15 mouse cellular contexts compared by ENCODE assay signal in genomic region chr8:109310670-109311386, GRCm38 (mm10).
DNase-seq lines count a peak whose midpoint lies in the region; ATAC-seq and TF ChIP-seq lines count a peak whose summit lies in the region.
"Had no signal": no experiment of that assay in that cellular context is flagged by ENCODE, and none has a peak within 500 bp of the region (broad histone marks: within the 10 kb centered on the region; RNA-seq: fewer than 3 reads in every experiment).

No protein-coding gene starts in this region.

- no peak for DNase-seq in layer of hippocampus, adult 2 months (ENCODE audit: low spot score in 2 of 2)
- DNase-seq in layer of hippocampus, postnatal 25 days (ENCODE audit: extremely low spot score in 1 of 2, low spot score in 1 of 2) = no peak
- DNase-seq in retina, postnatal 1 day = peak; percentile 50
- DNase-seq in thymus, adult 18-20 months = no peak
- DNase-seq in right cerebral cortex, postnatal 14 days = no peak
- no peak for DNase-seq in kidney, adult 18-20 months
- DNase-seq: adrenal gland, postnatal 14 days; gastrocnemius, adult 2 months; heart, postnatal 4 days; layer of hippocampus, postnatal 36 days; lung, embryonic 14.5 days had no signal

- TF ChIP-seq CTCF in layer of hippocampus, adult 2 months (conservative IDR thresholded peaks at IDR 0.05) = no peak

- no peak overlapping the region for H3K27ac ChIP-seq in layer of hippocampus, adult 2 months
- H3K27ac ChIP-seq in hindbrain, embryonic 13.5 days = peak overlapping the region; percentile 87
- peak overlapping the region; percentile 86 for H3K27ac ChIP-seq in midbrain, embryonic 12.5 days (replicated peaks)
- H3K27ac ChIP-seq: gastrocnemius, adult 2 months; kidney, embryonic 15.5 days had no signal

- H3K4me2 ChIP-seq in hindbrain, embryonic 13.5 days = peak overlapping the region; percentile 30
- H3K4me2 ChIP-seq in midbrain, embryonic 12.5 days (replicated peaks) = 0 out of 2 replicates have a peak overlapping the region, but pooled peaks have one; percentile 11

- ATAC-seq in hindbrain, embryonic 13.5 days (ENCODE audit: low FRiP score) = no peak; the same call in 1 of the 2 replicates
- 0 out of 2 replicates have a peak, but pooled peaks have one; percentile 68 for ATAC-seq in midbrain, embryonic 12.5 days (ENCODE audit: low FRiP score, low read depth)

- H3K9me3 ChIP-seq in hindbrain, embryonic 13.5 days = no peaks in the 10 kb centered on the region; the same call in 1 of the 2 replicates
- H3K9me3 ChIP-seq in midbrain, embryonic 12.5 days = 0 out of 2 replicates have a peak, but pooled peaks cover 3% of the 10 kb centered on the region

- H3K36me3 ChIP-seq in hindbrain, embryonic 13.5 days = no peaks in the 10 kb centered on the region
- no peaks in the 10 kb centered on the region for H3K36me3 ChIP-seq in midbrain, embryonic 12.5 days
- H3K36me3 ChIP-seq: kidney, embryonic 15.5 days had no signal

- WGBS in hindbrain, embryonic 13.5 days = 35% methylated on average over 17 of the region's 17 CpGs
- 45% methylated on average over 17 of the region's 17 CpGs for WGBS in midbrain, embryonic 12.5 days

- H3K27me3 ChIP-seq in hindbrain, embryonic 13.5 days = no peaks in the 10 kb centered on the region
- no peaks in the 10 kb centered on the region for H3K27me3 ChIP-seq in midbrain, embryonic 12.5 days
- H3K27me3 ChIP-seq: kidney, embryonic 15.5 days; megakaryocyte, embryonic 14.5 days had no signal

- H3K4me3 ChIP-seq in layer of hippocampus, adult 2 months = 0 out of 2 replicates have a peak overlapping the region, but pooled peaks have one; percentile 2
- H3K4me3 ChIP-seq in hindbrain, embryonic 13.5 days = no peak overlapping the region
- no peak overlapping the region for H3K4me3 ChIP-seq in midbrain, embryonic 12.5 days
- H3K4me3 ChIP-seq: gastrocnemius, adult 2 months; kidney, embryonic 15.5 days; megakaryocyte, embryonic 14.5 days had no signal

- H3K9ac ChIP-seq in hindbrain, embryonic 13.5 days = peak overlapping the region; percentile 39; the same call in 1 of the 2 replicates
- H3K9ac ChIP-seq in midbrain, embryonic 12.5 days (replicated peaks) = no peak overlapping the region
- H3K9ac ChIP-seq: kidney, embryonic 15.5 days; lung, embryonic 14.5 days had no signal

- peaks cover 39% of the 10 kb centered on the region for H3K4me1 ChIP-seq in hindbrain, embryonic 13.5 days (replicated peaks)
- peaks cover 38% of the 10 kb centered on the region for H3K4me1 ChIP-seq in midbrain, embryonic 12.5 days
- H3K4me1 ChIP-seq: megakaryocyte, embryonic 14.5 days had no signal
